Mouse (Mus musculus) left cerebral cortex, adult 2 months (tissue): ENCODE measurements at regions not wholly inside any gene's neighbourhood (a gene's known extent, or its start where the extent isn't known, plus 50 kb on each side); places are given as distances from the start of the nearest gene placed in this dataset.

Experiments
- DNase-seq, 2 experiments: peaks; one replicate each; pipeline ENCODE4 v3.0.0; 2021 to 2022; ENCODE audit warnings: low spot score in 2 of 2, mixed read lengths in 1 of 2; ENCODE audit errors: extremely low spot score in 1 of 2
- H3K27ac ChIP-seq: fragments of 200-600 bp; 2 replicates; pipeline ENCODE4 v1.8.1; 2022
- H3K4me3 ChIP-seq: fragments of 200-600 bp; 2 replicates; pipeline ENCODE4 v1.8.1; 2022
- CTCF ChIP-seq: fragments of 200-600 bp; IDR thresholded peaks from 2 replicates; pipeline ENCODE4 v1.8.1; 2022; ENCODE audit warnings: antibody characterized with exemption, mild to moderate bottlenecking, moderate library complexity
- intact Hi-C: fragments of 180-260 bp; cut with DNase I; formaldehyde crosslinking; loops from one replicate; pipeline ENCODE4 v1.15.1; 2025

GRCm38 (mm10) chr5:105974576-105975177, 98.3 kb downstream of the Zfp326 start:
- H3K27ac ChIP-seq, result no peak overlapping the region
- intact Hi-C loops, result no loop called here

More at GRCm38 (mm10) chr5:105974576-105975177, 98.3 kb downstream of the Zfp326 start:
- H3K4me3 ChIP-seq, result no peak overlapping the region
- TF ChIP-seq CTCF, result no peak
- DNase-seq, result no peak
